Mouse (Mus musculus) heart, embryonic 13.5 days (tissue): ENCODE measurements around the gene Amhr2. TPM values are rescaled to one million over a fixed set of nuclear protein-coding genes. Genes with fewer than 3 reads are reported as not detected.
A peak's percentile ranks its signal among the peaks of the same experiment; 100 is the strongest.

Source experiments
- ATAC-seq: fragments of 200-750 bp; cut with Nextera tagmentation; 2 replicates; pipeline ENCODE4 v1.8.0; 2017; ENCODE audit warnings: moderate TSS enrichment; ENCODE audit not compliant: insufficient number of reproducible peaks, low FRiP score, low TSS enrichment; ENCODE audit errors: extremely low read depth
- H3K27ac ChIP-seq: fragments of 300-500 bp; sonication (generic); replicated peaks from 2 replicates; pipeline ENCODE4 v1.5.1; 2015; ENCODE audit warnings: moderate library complexity, mild to moderate bottlenecking, inconsistent platforms
- H3K27me3 ChIP-seq: fragments of 300-500 bp; sonication (generic); replicated peaks from 2 replicates; pipeline ENCODE4 v1.6.1; 2015; ENCODE audit warnings: mild to moderate bottlenecking, inconsistent platforms
- H3K36me3 ChIP-seq: fragments of 300-500 bp; sonication (generic); 2 replicates; pipeline ENCODE4 v1.6.1; 2015; ENCODE audit warnings: mild to moderate bottlenecking, inconsistent platforms
- H3K4me1 ChIP-seq: fragments of 300-500 bp; sonication (generic); 2 replicates; pipeline ENCODE4 v1.6.1; 2015; ENCODE audit warnings: inconsistent platforms
- H3K4me2 ChIP-seq: fragments of 300-500 bp; sonication (generic); 2 replicates; pipeline ENCODE4 v1.6.1; 2015; ENCODE audit warnings: inconsistent platforms, mild to moderate bottlenecking, moderate library complexity
- H3K4me3 ChIP-seq: fragments of 300-500 bp; sonication (generic); 2 replicates; pipeline ENCODE4 v1.5.1; 2015; ENCODE audit warnings: moderate library complexity, mild to moderate bottlenecking, inconsistent platforms
- H3K9ac ChIP-seq: fragments of 300-500 bp; sonication (generic); 2 replicates; pipeline ENCODE4 v1.6.1; 2015; ENCODE audit warnings: inconsistent platforms, mild to moderate bottlenecking, moderate library complexity
- H3K9me3 ChIP-seq: fragments of 300-500 bp; sonication (generic); 2 replicates; pipeline ENCODE4 v1.6.1; 2016; ENCODE audit warnings: inconsistent platforms
- WGBS: fragments of 180-500 bp; shearing (Covaris S2); methylation state at CpG from one replicate; pipeline ENCODE4 v1.1.7; 2015; ENCODE audit warnings: mixed read lengths; 5-methylcytosine and 5-hydroxymethylcytosine counted together
- polyA plus RNA-seq: library from polyadenylated mRNA; unstranded; fragments of >200 nt; fragmentation: Nextera tagmentation; extraction: Ambion mirVana; gene quantifications from 2 replicates; pipeline ENCODE4 v1.2.1, GENCODE M21; 2015

The Amhr2 gene
- polyA plus RNA-seq, 1 experiment from 2014 or later = 0.82 TPM

DNA sequence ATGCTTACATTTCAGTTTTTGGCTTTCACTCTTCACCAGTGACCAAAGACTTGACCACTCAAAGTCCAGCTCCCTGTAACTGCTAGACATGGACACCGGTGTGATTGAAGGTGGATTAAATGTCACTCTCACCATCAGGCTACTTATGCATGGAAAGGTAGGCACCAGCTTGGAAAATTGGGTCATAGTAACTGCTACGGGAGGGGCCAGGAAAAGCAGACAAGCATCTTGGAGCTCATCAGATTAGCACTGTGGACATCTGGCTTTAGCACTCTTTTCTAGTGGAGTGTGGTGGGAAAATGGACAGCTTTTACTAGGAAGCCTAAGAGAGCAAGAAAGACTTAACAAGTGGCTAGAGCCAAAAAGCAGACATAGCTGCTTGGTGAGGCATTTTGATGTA, 28.1 kb downstream of the Amhr2 start:
- Histone ChIP-seq H3K27ac (no peak overlapping the region), H3K36me3 (peaks cover 61% of the 10 kb centered on the region), H3K4me2 (peak overlapping the region; percentile 79), H3K4me1 (peaks cover 19% of the 10 kb centered on the region), H3K4me3 (peak overlapping the region; percentile 93; the same call in 1 of the 2 replicates), H3K27me3 (no peaks in the 10 kb centered on the region), H3K9ac (no peak overlapping the region; the same call in none of the 2 replicates), H3K9me3 (no peaks in the 10 kb centered on the region)
- ATAC-seq = no peak
- WGBS = 62% methylated on average over 2 of the region's 2 CpGs

DNA sequence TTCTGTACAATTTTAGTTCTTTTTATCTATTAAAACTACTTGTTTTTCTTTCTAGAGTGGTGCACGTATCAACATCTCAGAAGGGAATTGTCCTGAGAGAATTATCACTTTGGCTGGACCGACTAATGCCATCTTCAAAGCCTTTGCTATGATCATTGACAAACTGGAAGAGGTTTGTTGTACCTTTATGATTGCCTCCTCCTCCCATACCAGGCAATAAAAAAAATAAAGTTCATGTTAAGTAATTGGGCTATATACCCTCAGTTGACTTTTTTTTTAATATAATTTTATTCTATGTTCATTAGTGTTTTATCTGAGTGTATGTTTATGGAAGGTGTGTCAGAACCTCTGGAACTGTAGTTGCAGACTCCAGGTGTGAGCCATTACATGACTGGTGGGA, 29.4 kb downstream of the Amhr2 start:
- Histone ChIP-seq H3K27ac (no peak overlapping the region), H3K27me3 (no peaks in the 10 kb centered on the region), H3K4me2 (no peak overlapping the region), H3K9me3 (no peaks in the 10 kb centered on the region), H3K4me3 (no peak overlapping the region), H3K4me1 (peaks cover 19% of the 10 kb centered on the region), H3K9ac (no peak overlapping the region), H3K36me3 (peaks cover 64% of the 10 kb centered on the region)
- 81% methylated on average over 2 of the region's 2 CpGs for WGBS
- ATAC-seq = no peak

DNA sequence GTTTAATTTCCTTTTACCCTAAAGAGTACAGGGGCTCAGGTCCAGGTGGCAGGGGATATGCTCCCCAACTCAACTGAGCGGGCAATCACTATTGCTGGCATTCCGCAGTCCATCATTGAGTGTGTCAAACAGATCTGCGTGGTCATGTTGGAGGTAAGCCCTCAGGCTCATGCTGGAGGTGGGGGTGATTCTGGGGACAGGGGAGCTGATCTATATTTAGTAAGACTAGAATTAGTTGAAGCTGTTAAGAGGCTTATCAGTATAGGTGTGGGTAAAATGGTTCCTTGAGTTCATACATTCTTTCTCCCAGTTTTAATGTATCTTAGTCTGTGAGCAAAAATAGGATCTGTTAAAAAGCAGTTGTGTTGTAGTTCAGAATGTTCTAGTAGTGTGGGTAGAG, 38.0 kb downstream of the Amhr2 start:
- no peaks in the 10 kb centered on the region for H3K27me3 ChIP-seq
- 44% methylated on average over 3 of the region's 3 CpGs for WGBS
- peaks cover 33% of the 10 kb centered on the region for H3K4me1 ChIP-seq
- no peak for ATAC-seq
- no peak overlapping the region for H3K9ac ChIP-seq
- no peak overlapping the region for H3K4me3 ChIP-seq
- peak overlapping the region; percentile 32 for H3K4me2 ChIP-seq
- peak overlapping the region; percentile 65 for H3K27ac ChIP-seq
- H3K36me3 ChIP-seq = peaks cover 92% of the 10 kb centered on the region
- no peaks in the 10 kb centered on the region for H3K9me3 ChIP-seq

DNA sequence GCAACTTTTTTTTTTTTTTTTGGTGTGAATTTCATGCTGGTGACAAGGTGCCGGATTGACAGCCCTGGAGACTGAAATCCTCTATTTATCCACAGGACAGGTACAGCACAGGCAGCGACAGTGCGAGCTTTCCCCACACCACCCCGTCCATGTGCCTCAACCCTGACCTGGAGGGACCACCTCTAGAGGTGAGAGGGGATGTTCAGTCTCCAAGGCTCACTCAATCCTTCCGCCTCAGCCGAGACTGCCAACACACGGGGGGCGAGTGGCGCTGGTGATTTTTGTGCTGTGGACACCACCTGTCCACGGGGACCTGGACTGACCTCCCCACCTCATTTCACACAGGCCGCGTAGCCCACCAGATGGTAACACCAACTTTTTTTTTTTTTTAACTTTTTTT, 40.7 kb downstream of the Amhr2 start:
- ATAC-seq = no peak
- H3K9me3 ChIP-seq = no peaks in the 10 kb centered on the region
- no peak overlapping the region for H3K4me2 ChIP-seq
- WGBS = 85% methylated on average over 12 of the region's 12 CpGs
- peaks cover 33% of the 10 kb centered on the region for H3K4me1 ChIP-seq
- no peak overlapping the region for H3K9ac ChIP-seq
- no peak overlapping the region for H3K27ac ChIP-seq
- no peak overlapping the region for H3K4me3 ChIP-seq
- no peaks in the 10 kb centered on the region for H3K27me3 ChIP-seq
- H3K36me3 ChIP-seq = peaks cover 94% of the 10 kb centered on the region

DNA sequence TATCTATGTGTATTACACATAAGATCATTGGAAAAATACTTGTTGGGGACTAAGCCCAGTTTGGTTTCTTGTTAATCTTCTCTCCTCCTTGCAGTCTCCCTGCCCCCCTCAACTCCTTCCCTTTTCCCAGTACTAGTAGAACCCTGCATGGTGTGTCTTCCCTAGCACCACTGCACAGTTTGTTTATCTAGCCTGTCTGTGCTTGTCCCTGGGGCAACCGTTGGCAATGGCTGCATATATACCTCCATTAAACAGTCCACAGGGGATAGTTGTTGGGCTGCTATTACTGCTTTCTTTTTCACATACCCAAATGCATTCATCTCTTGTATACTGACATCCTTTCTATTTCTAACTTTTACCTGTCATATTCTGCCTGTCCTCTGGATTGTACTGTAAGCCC, 42.5 kb downstream of the Amhr2 start:
- H3K9me3 ChIP-seq = no peaks in the 10 kb centered on the region
- H3K36me3 ChIP-seq = peaks cover 91% of the 10 kb centered on the region
- no peak overlapping the region for H3K27ac ChIP-seq
- no peak for ATAC-seq
- H3K9ac ChIP-seq = no peak overlapping the region
- no peak overlapping the region for H3K4me3 ChIP-seq
- no peaks in the 10 kb centered on the region for H3K27me3 ChIP-seq
- 76% methylated on average over 1 of the region's 1 CpGs for WGBS
- no peak overlapping the region for H3K4me2 ChIP-seq
- H3K4me1 ChIP-seq = peaks cover 19% of the 10 kb centered on the region

DNA sequence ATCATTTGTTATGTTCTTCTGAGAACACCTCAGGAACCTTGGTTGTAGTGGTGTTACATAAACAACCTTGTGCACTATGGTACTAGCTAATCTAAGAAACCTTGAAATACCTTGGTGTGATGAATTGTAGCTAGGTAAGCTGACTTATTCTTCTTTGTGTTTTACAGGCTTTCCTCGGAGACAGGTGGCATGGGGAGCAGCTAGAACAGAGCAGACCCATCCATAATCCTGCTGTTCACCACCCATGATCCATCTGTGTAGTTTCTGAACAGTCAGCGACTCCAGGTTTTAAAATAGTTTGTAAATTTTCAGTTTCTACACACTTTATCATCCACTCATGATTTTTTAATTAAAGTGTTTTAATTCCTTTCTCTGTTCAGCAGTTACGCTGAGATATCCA, 53.2 kb downstream of the Amhr2 start:
- H3K4me3 ChIP-seq = no peak overlapping the region
- 88% methylated on average over 3 of the region's 3 CpGs for WGBS
- no peak overlapping the region for H3K27ac ChIP-seq
- no peak overlapping the region for H3K9ac ChIP-seq
- no peaks in the 10 kb centered on the region for H3K4me1 ChIP-seq
- no peaks in the 10 kb centered on the region for H3K9me3 ChIP-seq
- no peak for ATAC-seq
- no peak overlapping the region for H3K4me2 ChIP-seq
- peaks cover 99% of the 10 kb centered on the region for H3K36me3 ChIP-seq
- H3K27me3 ChIP-seq = no peaks in the 10 kb centered on the region

DNA sequence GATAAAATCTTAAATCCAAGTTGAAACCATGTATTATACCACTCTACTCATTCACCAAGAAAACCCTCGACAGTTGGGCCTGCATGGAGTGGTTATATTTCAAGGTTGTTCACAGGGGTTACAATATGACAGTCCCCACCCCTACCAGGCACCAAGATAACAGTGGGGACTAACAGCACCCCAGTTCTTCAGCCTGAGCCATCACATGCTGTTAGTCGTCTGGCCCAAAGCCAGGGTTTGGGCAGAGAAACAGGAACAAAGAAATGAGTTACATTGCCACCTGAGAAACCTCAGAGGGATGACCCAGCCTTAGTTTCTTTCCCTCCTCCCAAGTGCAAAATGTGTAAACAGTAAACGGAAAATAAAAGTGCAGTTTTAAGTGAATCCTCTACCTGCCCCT, 54.2 kb downstream of the Amhr2 start:
- no peak overlapping the region for H3K27ac ChIP-seq
- no peaks in the 10 kb centered on the region for H3K27me3 ChIP-seq
- H3K9ac ChIP-seq = no peak overlapping the region
- H3K4me2 ChIP-seq = no peak overlapping the region
- H3K36me3 ChIP-seq = peaks cover 99% of the 10 kb centered on the region
- no peak for ATAC-seq
- H3K4me3 ChIP-seq = no peak overlapping the region
- 67% methylated on average over 3 of the region's 3 CpGs for WGBS
- H3K4me1 ChIP-seq = no peaks in the 10 kb centered on the region
- no peaks in the 10 kb centered on the region for H3K9me3 ChIP-seq

DNA sequence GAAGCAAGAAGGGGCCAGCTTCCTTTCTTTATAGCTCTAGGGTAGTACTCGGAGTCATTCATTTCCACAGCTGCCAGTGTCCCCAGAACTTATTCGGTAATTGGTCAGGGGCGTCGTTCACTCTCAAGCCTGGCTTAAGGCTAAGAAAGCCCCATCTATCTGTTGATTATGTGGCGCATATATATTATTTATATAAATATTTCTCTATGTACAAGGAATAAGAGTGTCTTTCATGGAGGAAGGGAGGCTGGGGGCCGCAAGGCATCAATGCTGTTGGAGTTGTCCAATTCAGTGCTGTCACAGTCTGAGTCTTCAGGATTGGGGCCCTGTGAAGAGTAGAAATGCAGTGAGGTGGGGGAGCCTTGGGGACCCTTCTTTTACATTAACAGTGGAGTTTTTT, 54.7 kb downstream of the Amhr2 start:
- no peak for ATAC-seq
- Histone ChIP-seq H3K36me3 (peaks cover 99% of the 10 kb centered on the region), H3K9ac (no peak overlapping the region), H3K27ac (no peak overlapping the region), H3K27me3 (no peaks in the 10 kb centered on the region), H3K9me3 (no peaks in the 10 kb centered on the region), H3K4me3 (no peak overlapping the region), H3K4me1 (peaks cover under 1% of the 10 kb centered on the region; the same call in 1 of the 2 replicates), H3K4me2 (no peak overlapping the region)
- WGBS = 91% methylated on average over 6 of the region's 6 CpGs

DNA sequence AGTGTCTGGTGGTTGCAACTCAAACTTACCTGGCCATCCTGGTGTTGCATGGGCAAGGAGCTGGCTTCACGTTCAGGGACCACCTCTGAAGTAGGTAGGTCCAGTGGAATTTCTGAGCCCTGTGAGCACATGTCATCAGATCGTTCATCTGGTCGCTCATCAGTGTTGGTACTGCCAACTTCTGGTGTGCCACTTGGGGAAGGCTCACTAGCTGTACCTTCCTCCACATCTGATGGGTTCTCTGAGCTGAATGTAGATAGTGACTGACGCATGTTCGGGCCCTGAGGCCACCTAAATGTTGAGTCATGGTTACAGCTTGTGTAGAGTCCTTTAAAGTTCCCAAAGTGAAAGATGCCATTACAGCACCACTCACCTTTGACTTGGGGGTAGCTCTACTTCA, 55.3 kb downstream of the Amhr2 start:
- no peak overlapping the region for H3K27ac ChIP-seq
- peaks cover 98% of the 10 kb centered on the region for H3K36me3 ChIP-seq
- whole genome bisulfite sequencing = 84% methylated on average over 5 of the region's 5 CpGs
- H3K4me1 ChIP-seq = peaks cover 7% of the 10 kb centered on the region
- H3K4me2 ChIP-seq = no peak overlapping the region
- no peaks in the 10 kb centered on the region for H3K27me3 ChIP-seq
- H3K9me3 ChIP-seq = no peaks in the 10 kb centered on the region
- no peak overlapping the region for H3K4me3 ChIP-seq
- no peak for ATAC-seq
- H3K9ac ChIP-seq = no peak overlapping the region

DNA sequence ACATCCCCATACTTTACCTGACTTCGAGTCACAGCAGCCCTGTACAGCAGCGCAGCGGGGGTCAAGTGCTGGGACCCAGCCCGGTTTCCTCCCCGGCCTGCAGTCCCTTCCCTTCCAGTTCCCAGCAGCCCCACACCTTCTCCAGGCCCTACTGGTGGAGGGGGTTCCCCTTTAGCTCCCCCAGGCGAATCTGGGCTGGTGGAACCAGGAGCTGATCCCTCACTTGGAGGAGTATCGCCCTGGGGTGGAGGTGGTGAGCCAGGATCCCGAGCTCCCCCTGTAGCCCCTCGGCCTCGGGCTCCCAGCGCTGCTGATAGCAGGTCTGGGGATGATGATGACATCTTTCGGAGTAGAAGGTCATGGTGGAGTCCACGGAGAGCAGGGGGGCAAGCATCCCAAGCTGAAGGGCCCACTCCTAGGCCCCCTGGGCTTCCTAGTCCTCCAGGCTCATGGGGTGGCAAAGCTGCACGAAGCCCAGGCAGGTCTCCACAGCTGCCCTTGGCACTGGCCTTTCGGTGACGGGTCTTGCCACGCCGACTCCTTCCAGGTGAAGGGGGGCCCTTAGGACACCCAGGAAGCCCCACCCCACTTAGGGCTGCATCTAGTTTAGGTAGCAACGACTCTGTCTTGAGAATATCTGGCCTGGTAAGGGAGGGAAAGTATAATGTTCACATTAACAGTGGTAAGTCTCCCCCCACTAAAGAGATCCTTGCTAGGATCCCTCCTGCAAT, 56.1 kb downstream of the Amhr2 start:
- H3K27ac ChIP-seq = no peak overlapping the region
- no peaks in the 10 kb centered on the region for H3K9me3 ChIP-seq
- H3K4me1 ChIP-seq = peaks cover 14% of the 10 kb centered on the region
- H3K4me3 ChIP-seq = no peak overlapping the region
- no peak overlapping the region for H3K4me2 ChIP-seq
- no peak for ATAC-seq
- H3K9ac ChIP-seq = no peak overlapping the region
- H3K36me3 ChIP-seq = peaks cover 90% of the 10 kb centered on the region
- H3K27me3 ChIP-seq = no peaks in the 10 kb centered on the region
- 83% methylated on average over 19 of the region's 19 CpGs for WGBS

DNA sequence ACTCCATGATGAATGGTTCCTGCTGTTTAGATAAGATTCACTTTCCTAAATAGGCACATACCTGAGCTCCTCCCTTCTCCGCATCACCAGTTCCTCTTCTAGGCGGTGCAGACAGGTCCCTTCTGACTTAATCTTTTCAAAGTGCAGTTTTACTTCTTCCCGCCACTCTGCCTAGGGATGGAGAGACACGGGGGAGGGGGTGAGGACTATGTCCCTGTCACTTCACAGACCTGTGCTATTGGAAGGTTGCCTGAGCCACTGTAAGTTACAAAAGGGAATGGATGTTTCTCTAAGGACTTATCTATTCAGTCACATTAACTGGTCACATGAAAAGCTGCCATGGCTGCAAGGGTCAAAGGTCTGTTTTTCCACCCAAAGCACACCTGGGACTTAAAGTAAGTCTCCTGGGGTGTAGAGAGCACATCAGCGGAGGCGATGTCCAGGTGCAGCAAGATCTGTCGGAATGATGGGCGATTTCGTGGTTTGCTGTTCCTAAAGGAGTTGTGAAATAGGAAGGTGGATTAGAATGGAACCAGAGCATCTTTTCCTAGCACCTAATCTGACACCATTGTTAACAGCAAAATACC, 57.2 kb downstream of the Amhr2 start:
- Histone ChIP-seq H3K4me1 (peaks cover 15% of the 10 kb centered on the region), H3K9me3 (no peaks in the 10 kb centered on the region), H3K4me2 (no peak overlapping the region), H3K36me3 (peaks cover 81% of the 10 kb centered on the region), H3K9ac (no peak overlapping the region), H3K27me3 (no peaks in the 10 kb centered on the region), H3K4me3 (no peak overlapping the region), H3K27ac (no peak overlapping the region)
- 70% methylated on average over 9 of the region's 9 CpGs for WGBS
- ATAC-seq = no peak

DNA sequence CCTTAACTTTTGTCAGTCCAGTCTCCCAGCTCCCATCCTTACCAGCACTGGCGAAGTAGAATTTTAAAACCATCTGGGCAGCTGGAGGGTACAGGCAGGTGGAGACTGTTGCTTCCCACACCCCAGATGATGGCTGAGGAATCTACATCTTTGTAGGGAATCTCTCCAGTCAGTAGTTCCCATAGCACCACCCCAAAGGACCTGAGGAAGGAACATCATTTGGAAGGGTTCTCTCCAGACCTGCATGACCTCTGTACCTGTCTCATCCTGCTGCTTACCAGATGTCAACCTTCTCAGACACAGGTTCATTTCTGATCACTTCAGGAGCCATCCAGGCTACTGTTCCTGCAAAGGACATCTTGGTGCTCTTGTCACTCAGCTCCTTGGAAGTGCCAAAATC, 58.3 kb downstream of the Amhr2 start, which contains the start of gene Gm10337:
Gene Gm10337, plus strand, starts transcription at position 276 of the 400 bp plus-strand sequence.
- peaks cover 15% of the 10 kb centered on the region for H3K4me1 ChIP-seq
- no peak within 1 kb of the TSS for H3K4me2 ChIP-seq
- no peak within 1 kb of the TSS for H3K4me3 ChIP-seq
- no peak for ATAC-seq
- no peaks in the 10 kb centered on the region for H3K27me3 ChIP-seq
- H3K27ac ChIP-seq = no peak within 1 kb of the TSS
- 86% methylated on average over 1 of the region's 1 CpGs for WGBS
- no peaks in the 10 kb centered on the region for H3K9me3 ChIP-seq
- no peak within 1 kb of the TSS for H3K9ac ChIP-seq
- peaks cover 75% of the 10 kb centered on the region for H3K36me3 ChIP-seq
